Mouse (Mus musculus) heart, postnatal 14 days (tissue): Measurements from ENCODE around the gene Ptbp3. TPM values are rescaled to one million over a fixed set of nuclear protein-coding genes. Genes with fewer than 3 reads are reported as not detected.

Experiments used
- DNase-seq, 2 experiments: peaks; one replicate each; pipeline ENCODE4 v3.0.0; 2021 to 2022
- intact Hi-C: fragments of 180-260 bp; cut with DNase I; formaldehyde crosslinking; loops from one replicate; pipeline ENCODE4 v1.15.1; 2025
- total RNA-seq, 2 experiments: library from RNA; stranded (reverse); gene quantifications; 2 replicates each; pipeline ENCODE4 v1.2.3; 2021

Gene Ptbp3
- total RNA-seq, 2 experiments from 2014 or later = 44.2 to 46.5 TPM

DNA sequence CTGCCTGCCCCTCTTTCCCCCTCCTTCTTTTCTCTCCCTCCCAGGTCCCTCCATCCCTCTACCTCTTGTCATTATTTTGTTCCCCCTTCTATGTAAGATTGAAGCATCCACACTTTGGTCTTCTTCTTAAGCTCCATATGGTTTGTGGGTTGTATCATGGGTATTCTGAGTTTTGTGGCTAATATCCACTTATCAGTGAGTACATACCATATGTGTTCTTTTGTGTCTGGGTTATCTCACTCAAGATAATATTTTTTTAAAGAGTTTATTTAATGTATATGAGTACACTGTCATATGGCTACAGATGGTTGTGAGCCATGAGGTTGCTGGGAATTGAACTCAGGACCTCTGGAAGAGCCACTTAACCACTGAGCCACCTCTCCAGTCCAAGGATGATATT lies 38.8 kb downstream of the Ptbp3 start:
- intact Hi-C loops = no loop called here
- no peak for DNase-seq

DNA sequence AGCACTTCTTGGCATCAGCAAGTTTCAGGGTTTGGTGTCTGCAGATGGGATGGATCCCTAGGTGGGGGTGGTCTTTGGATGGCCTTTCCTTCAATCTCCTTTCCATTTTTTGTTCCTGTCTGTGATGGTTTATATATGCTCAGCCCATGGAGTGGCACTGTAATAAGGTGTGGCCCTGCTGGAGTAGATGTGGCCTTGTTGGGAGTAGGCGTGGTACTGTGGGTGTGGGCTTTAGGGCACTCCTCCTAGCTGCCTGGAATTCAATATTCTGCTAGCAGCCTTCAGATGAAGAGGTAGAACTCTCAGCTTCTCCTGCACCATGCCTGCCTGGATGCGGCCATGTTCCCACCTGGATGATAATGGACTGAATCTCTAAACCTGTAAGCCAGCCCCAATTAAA lies 39.6 kb downstream of the Ptbp3 start:
- intact Hi-C loops = no loop called here
- DNase-seq = no peak

DNA sequence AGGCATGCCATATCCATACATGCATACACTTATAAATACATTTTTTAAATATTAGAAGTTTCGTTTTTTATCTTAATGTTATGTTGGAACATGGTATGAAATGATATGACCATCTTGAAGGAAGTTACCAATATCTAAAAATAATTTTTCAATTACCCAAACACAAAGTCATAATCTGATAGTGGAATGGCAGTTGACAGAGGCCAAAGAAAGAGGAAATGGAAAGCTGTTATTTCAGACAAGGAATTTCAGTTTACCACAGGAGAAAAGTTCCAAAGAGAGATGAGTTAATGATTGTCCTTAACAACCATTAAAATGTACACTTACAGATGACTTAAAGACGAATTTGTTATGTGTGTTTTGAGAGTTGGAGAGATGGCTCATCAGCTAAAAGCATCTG lies 41.4 kb downstream of the Ptbp3 start:
- intact Hi-C loops = no loop called here
- no peak for DNase-seq

DNA sequence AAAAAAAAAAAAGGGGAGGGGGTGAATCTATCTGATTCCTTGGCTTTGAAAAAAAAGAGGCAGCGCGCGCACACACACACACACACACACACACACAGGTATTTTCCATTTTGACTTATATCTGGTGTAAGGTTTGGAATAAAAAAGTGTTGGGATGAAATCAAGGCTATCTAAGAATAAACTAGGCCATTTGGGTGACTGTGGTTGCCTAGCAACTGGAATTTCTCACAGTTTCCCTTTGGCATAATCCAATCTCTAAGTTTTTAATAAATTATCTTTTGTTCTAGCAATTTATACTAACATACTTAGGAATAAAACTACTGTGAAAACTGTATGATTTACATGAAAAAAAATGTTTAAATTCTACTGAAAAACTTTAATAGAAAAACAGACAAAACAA lies 42.5 kb downstream of the Ptbp3 start:
- no peak for DNase-seq
- intact Hi-C loops = no loop called here

- intact Hi-C loops = no loop called here
- no peak for DNase-seq
These were observed 43.7 kb downstream of the Ptbp3 start for GRCm38 (mm10) chr4:59505481-59505880.

- intact Hi-C loops = no loop called here
- DNase-seq = no peak
These were observed 58.1 kb downstream of the Ptbp3 start for GRCm38 (mm10) chr4:59491097-59491496.

DNA sequence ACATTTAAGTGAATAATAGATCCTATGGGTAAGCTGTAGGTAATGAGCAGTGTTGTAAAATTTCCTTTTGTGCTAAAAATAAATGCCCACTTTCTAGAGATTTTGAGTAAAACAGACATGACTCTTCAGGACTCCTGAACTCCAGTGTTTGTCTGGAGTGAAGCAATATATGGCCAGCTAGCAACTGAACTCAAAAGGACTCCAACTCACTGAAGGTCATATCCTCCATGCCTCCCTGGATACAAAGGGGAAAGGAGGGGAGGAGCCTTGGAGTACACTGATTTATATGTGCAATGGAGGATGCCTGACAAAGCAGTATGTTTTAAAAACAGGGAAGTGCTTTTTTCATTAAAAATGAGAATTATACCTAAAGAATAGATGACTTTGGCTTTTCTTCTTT lies 77.9 kb downstream of the Ptbp3 start:
- intact Hi-C loops = no loop called here
- no peak for DNase-seq

DNA sequence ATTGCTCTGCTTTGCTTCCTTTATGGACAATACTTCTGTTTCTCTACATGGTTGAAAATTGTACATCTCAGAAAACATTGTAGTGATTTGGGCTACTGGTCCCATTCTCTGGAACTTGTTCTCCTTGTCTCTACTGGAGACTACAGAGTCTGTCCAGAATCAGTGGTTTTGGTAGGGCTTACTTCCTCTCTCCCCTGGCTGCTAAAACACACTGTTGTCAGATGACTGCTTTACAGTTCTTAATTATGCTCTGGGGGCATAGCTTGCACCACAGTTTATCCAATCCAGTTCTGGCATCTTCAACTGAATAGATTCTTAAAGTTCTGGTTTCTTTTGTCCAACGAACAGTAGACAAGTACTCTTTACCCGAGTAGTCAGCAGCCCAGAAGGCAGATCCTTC lies 83.7 kb downstream of the Ptbp3 start:
- DNase-seq = no peak

GRCm38 (mm10) chr4:59464661-59465060 lies 84.5 kb downstream of the Ptbp3 start:
- intact Hi-C loops = no loop called here

More for the DNA sequence above, 83.7 kb downstream of the Ptbp3 start:
- intact Hi-C loops = no loop called here

GRCm38 (mm10) chr4:59462494-59462893 lies 86.7 kb downstream of the Ptbp3 start:
- intact Hi-C loops = no loop called here
- no peak for DNase-seq

More at GRCm38 (mm10) chr4:59464661-59465060, 84.5 kb downstream of the Ptbp3 start:
- no peak for DNase-seq

DNA sequence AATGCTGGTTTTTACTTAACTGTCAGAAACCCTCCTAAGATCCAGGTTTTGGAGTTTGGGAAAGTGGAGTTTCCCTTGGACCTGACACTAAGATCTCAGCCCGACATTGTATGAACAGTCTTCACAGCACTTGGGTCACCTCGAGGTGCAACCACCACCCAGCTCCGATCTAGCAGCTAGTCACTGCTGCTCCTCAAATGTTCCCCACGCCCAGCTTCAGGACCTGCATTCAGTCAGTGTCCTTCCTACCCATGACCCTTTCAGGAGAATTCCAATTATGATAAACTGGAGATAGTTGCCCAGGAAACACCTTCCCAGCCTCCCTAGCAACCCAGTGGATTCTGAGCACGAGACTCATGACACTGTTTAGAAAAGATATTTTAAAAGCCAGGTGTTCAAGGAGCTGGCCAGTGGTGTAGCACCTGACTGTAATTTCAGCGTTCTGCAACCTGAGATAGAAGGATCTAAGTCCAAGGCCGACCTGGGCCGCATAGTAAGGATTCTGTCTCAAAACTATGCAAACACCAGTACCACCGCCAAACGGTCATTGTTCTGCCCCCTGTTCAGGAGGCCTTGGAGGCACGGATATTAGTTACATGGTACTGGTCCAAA lies 87.9 kb downstream of the Ptbp3 start:
- intact Hi-C loops = no loop called here
- DNase-seq = no peak

DNA sequence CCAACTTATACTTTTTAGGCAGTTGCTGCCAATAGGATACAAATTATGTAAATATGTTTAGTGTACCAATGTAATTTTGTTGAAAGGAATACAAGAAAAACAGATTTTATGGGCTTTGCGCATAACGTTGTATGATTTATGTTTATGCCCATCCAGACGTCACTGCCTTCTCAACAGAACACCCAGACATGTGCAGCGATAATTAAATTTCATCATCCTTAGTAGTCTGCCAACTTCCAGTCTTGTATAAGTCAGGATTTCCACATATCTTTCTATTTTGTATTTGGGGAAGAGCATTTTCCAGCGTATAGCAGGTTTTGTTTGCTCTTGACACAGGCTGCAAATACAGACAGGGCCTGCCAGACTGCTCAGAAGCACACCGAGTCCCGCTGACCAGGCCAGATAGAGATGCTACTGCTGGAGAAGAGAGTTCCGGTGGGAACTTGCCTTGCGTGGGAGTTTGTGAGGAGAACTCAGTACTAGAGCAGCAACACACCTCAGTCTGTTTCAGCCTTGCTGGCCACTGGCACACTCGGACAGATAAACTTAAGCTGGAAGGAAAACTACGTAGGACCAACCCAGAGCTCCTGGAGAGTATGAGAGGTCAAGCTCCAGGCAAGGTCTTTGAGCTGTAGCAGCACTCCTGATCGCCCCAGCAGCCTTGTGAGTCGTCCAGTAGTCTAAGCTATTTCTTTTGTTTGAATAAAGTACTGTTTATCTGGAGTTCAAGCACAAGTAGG lies 89.8 kb downstream of the Ptbp3 start:
- no peak for DNase-seq
- intact Hi-C loops = no loop called here

GRCm38 (mm10) chr4:59457941-59458340 lies 91.2 kb downstream of the Ptbp3 start:
- DNase-seq = peak; percentile 32 to 42
- intact Hi-C loops = no loop called here

DNA sequence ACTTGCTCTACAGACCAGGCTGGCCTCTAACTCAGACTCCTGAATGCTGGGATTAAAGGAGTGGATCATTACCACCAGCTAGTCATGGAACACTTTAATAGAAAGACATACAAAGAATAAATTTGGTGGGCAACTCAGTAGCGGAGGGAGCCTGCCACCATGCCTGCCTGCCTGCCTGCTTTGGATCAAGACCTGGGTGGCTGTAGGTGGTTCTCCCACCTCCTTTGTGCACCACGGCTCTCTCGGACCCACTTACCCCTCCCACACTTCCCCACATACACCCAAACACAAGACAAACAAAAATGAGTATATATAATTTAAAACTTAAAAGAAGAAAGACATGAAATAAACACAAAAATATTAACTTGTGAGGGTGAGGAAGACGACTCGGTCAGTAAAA lies 92.1 kb downstream of the Ptbp3 start:
- DNase-seq = no peak
- intact Hi-C loops = no loop called here

DNA sequence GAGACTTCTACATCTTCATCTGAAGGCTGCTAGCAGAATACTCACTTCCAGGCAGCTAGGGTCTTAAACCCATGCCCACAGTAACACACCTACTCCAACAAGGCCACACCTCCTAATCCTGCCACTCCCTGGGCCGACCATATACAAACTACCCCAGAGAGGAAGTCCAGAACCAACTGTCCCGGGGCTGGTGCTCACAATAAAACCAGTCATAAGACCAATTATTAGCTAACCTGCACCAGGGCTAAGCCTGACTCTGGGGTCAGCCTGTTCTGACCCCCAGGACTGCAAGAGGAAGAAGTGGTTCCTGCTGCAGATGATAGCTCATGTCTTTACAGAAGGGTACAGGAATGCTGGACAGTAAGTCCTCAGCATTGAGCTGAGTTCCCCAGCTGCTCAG lies 93.7 kb downstream of the Ptbp3 start:
- intact Hi-C loops = no loop called here
- DNase-seq = no peak

DNA sequence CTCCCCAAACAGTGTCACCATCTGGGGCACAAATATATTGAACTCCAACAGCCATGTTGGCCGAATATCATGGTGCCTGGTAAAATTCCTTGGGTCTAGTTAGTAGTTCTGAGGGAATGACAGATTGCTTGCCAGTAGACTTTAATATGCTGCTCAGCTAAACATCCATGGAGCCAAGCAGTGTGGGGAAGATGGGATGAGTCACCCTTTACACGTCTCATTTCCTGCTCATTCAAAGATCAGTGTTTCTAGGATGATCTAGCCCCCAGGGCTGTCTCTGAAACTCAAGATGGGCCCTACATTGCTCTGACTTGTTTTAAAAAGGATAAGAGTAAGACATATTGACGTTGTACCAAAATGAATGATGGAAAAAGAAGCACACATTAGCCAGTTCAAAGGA lies 95.1 kb downstream of the Ptbp3 start:
- intact Hi-C loops = no loop called here
- DNase-seq = no peak

- intact Hi-C loops = no loop called here
- no peak for DNase-seq
These were observed 96.6 kb downstream of the Ptbp3 start for GRCm38 (mm10) chr4:59452503-59452933.

DNA sequence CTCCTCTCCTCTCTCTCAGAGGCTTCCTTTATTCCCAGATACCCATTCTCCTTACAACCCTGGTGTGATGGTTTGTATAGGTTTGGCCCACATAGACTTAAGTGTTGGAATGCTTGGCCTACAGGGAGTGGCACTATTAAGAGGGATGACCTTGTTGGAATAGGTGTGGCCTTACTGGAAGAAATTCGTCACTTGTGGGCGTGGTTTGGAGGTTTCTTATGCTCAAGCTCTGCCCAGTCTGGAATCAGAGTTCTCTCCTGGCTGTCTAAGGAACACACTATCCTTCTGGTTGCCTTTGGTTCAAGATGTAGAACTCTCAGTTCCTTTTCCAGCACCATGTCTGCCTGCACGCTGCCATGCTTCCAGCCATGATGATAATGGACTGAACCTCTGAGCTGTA lies 98.3 kb downstream of the Ptbp3 start:
- no peak for DNase-seq
- intact Hi-C loops = no loop called here

GRCm38 (mm10) chr4:59450234-59450854 lies 98.8 kb downstream of the Ptbp3 start:
- intact Hi-C loops = no loop called here
- DNase-seq = no peak

DNA sequence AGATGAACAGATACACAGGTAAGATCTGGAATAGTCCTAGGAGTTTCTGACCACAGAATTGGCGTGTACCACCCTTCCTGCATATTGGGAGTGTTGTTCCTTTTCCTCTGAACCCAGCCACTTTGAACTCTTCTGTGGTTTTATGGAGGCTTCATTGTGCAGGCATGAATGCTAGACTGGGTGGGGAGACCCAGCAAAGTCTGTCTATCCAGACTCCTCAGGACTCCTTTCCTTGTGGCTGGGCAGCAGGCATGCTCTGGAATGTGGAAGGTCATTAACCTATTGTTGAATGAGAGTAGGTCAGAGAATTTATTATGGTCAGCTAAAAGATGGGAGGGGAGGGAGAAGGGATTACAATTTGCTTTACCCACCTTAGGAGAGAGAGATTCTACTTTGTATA lies 101.9 kb downstream of the Ptbp3 start:
- intact Hi-C loops = no loop called here
- no peak for DNase-seq

DNA sequence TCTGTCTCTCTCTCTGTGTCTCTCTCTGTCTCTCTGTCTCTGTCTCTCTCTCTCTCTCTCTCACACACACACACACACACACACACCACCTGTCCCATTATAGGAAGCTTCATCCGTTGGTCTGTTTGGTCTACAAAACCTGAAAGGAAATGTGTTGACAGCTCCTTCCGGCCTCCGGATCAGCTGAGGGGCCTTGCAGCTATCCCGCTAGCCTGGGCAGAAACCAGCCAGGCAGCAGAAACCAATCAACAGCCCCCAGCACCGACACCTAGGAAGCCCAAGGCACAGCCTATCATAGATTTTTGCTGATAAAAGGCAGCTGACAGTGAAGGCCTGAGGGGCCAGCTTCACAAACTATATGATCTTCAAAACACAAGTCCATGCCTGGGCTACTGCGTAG lies 103.6 kb downstream of the Ptbp3 start:
- DNase-seq = no peak
- intact Hi-C loops = no loop called here

- intact Hi-C loops = no loop called here
- no peak for DNase-seq
These were observed 104.2 kb downstream of the Ptbp3 start for GRCm38 (mm10) chr4:59444994-59445393.
